Mouse (Mus musculus) liver, adult 2 months (tissue): Measurements from ENCODE around the gene Mlana. TPM values are rescaled to one million over a fixed set of nuclear protein-coding genes. Genes with fewer than 3 reads are reported as not detected.

Experiments used
- DNase-seq: peaks from one replicate; pipeline ENCODE4 v3.0.0-alpha.2; 2011; ENCODE audit warnings: low read depth, low spot score; ENCODE audit errors: extremely low read depth
- H3K27ac ChIP-seq: fragments of 200-500 bp; replicated peaks from 2 replicates; pipeline ENCODE4 v1.5.1; 2012; ENCODE audit warnings: low read depth, mild to moderate bottlenecking, control low read depth, inconsistent platforms, low read length; ENCODE audit not compliant: insufficient read depth
- H3K27me3 ChIP-seq: fragments of 200-500 bp; 2 replicates; pipeline ENCODE4 v1.6.1; 2012; ENCODE audit warnings: mild to moderate bottlenecking, moderate library complexity, low read length, inconsistent platforms; ENCODE audit not compliant: control insufficient read depth, insufficient read depth
- H3K36me3 ChIP-seq: fragments of 200-500 bp; 2 replicates; pipeline ENCODE4 v1.6.1; 2012; ENCODE audit warnings: low read length, inconsistent platforms; ENCODE audit not compliant: control insufficient read depth, insufficient read depth
- H3K4me1 ChIP-seq: fragments of 200-500 bp; 2 replicates; pipeline ENCODE4 v1.6.1; 2011; ENCODE audit warnings: low read length; ENCODE audit not compliant: control insufficient read depth, insufficient read depth
- H3K4me3 ChIP-seq: fragments of 200-500 bp; 2 replicates; pipeline ENCODE4 v1.5.1; 2011; ENCODE audit warnings: low read depth, mild to moderate bottlenecking, control low read depth, low read length, moderate library complexity; ENCODE audit not compliant: insufficient read depth
- H3K79me2 ChIP-seq: fragments of 200-500 bp; 2 replicates; pipeline ENCODE4 v1.6.1; 2012; ENCODE audit warnings: inconsistent platforms, mild to moderate bottlenecking, low read length, moderate library complexity; ENCODE audit not compliant: control insufficient read depth, insufficient read depth
- H3K9ac ChIP-seq: fragments of 200-500 bp; 2 replicates; pipeline ENCODE4 v1.6.1; 2012; ENCODE audit warnings: low read depth, mild to moderate bottlenecking, control low read depth, inconsistent platforms, low read length
- CTCF ChIP-seq: fragments of 200-500 bp; IDR thresholded peaks from 2 replicates; pipeline ENCODE4 v1.5.1; 2011; ENCODE audit warnings: low read depth, low read length, control low read depth
- POLR2A ChIP-seq: fragments of 200-500 bp; IDR thresholded peaks from 2 replicates; pipeline ENCODE4 v1.6.1; 2011; ENCODE audit warnings: low read length, control low read depth; ENCODE audit not compliant: insufficient read depth; ENCODE audit errors: extremely low read depth
- WGBS: fragments of 180-500 bp; shearing (Covaris S2); methylation state at CpG from one replicate; pipeline ENCODE4 v1.1.7; 2018; 5-methylcytosine and 5-hydroxymethylcytosine counted together
- polyA plus RNA-seq: library from polyadenylated mRNA; depleted of rRNA; stranded (reverse); fragments of >200 nt; gene quantifications from 2 replicates; pipeline ENCODE4 v1.2.3, GENCODE M21; 2012
- total RNA-seq: library from RNA; depleted of rRNA; stranded (reverse); fragments of >200 nt; gene quantifications from 2 replicates; pipeline ENCODE4 v1.2.3, GENCODE M21; 2014

The Mlana gene
- total and polyA plus RNA-seq, 2 experiments: not detected

- Histone ChIP-seq H3K9ac (no peak overlapping the region), H3K79me2 (no peaks in the 10 kb centered on the region), H3K27ac (no peak overlapping the region), H3K4me1 (peaks cover 2% of the 10 kb centered on the region; the same call in 1 of the 2 replicates), H3K27me3 (no peaks in the 10 kb centered on the region), H3K4me3 (no peak overlapping the region), H3K36me3 (no peaks in the 10 kb centered on the region)
- 85% methylated on average over 6 of the region's 6 CpGs for WGBS
- TF ChIP-seq POLR2A (no peak), CTCF (no peak)
- no peak for DNase-seq
Observed at GRCm38 (mm10) chr19:29661974-29662580, 35.5 kb upstream of the Mlana start.

- TF ChIP-seq CTCF: no peak
- no peak for TF ChIP-seq POLR2A
- Histone ChIP-seq H3K36me3 (no peaks in the 10 kb centered on the region), H3K9ac (no peak overlapping the region), H3K79me2 (no peaks in the 10 kb centered on the region), H3K4me3 (no peak overlapping the region), H3K4me1 (peaks cover 9% of the 10 kb centered on the region), H3K27me3 (no peaks in the 10 kb centered on the region), H3K27ac (no peak overlapping the region)
- no peak for DNase-seq
- WGBS: 88% methylated on average over 8 of the region's 8 CpGs
Observed at GRCm38 (mm10) chr19:29663780-29664179, 33.8 kb upstream of the Mlana start.

- H3K4me3 ChIP-seq: no peak overlapping the region
- H3K36me3 ChIP-seq: no peaks in the 10 kb centered on the region
- no peak for TF ChIP-seq POLR2A
- TF ChIP-seq CTCF: no peak
- H3K79me2 ChIP-seq: no peaks in the 10 kb centered on the region
- H3K27ac ChIP-seq: no peak overlapping the region
- H3K9ac ChIP-seq: no peak overlapping the region
- WGBS: 90% methylated on average over 5 of the region's 5 CpGs
- peaks cover 9% of the 10 kb centered on the region for H3K4me1 ChIP-seq
- H3K27me3 ChIP-seq: no peaks in the 10 kb centered on the region
- DNase-seq: no peak
Observed at GRCm38 (mm10) chr19:29664934-29665333, 32.7 kb upstream of the Mlana start.

- no peaks in the 10 kb centered on the region for H3K79me2 ChIP-seq
- H3K27ac ChIP-seq: no peak overlapping the region
- no peaks in the 10 kb centered on the region for H3K36me3 ChIP-seq
- no peak overlapping the region for H3K4me3 ChIP-seq
- 89% methylated on average over 4 of the region's 4 CpGs for WGBS
- DNase-seq: no peak
- H3K27me3 ChIP-seq: no peaks in the 10 kb centered on the region
- TF ChIP-seq POLR2A: no peak
- no peak for TF ChIP-seq CTCF
- peaks cover 9% of the 10 kb centered on the region for H3K4me1 ChIP-seq
- no peak overlapping the region for H3K9ac ChIP-seq
Observed at GRCm38 (mm10) chr19:29666164-29666563, 31.5 kb upstream of the Mlana start.

GRCm38 (mm10) chr19:29666965-29667594 lies 30.5 kb upstream of the Mlana start:
- Histone ChIP-seq H3K9ac (no peak overlapping the region), H3K27me3 (no peaks in the 10 kb centered on the region), H3K4me1 (peaks cover 9% of the 10 kb centered on the region), H3K4me3 (no peak overlapping the region), H3K27ac (no peak overlapping the region), H3K36me3 (no peaks in the 10 kb centered on the region), H3K79me2 (no peaks in the 10 kb centered on the region)
- WGBS: 31% methylated on average over 5 of the region's 5 CpGs
- DNase-seq: peak; percentile 85
- TF ChIP-seq CTCF (no peak), POLR2A (no peak)

- DNase-seq: peak; percentile 73
- H3K27me3 ChIP-seq: no peaks in the 10 kb centered on the region
- no peak overlapping the region for H3K27ac ChIP-seq
- TF ChIP-seq CTCF (no peak), POLR2A (no peak)
- peaks cover 9% of the 10 kb centered on the region for H3K4me1 ChIP-seq
- H3K4me3 ChIP-seq: no peak overlapping the region
- 34% methylated on average over 7 of the region's 7 CpGs for WGBS
- no peaks in the 10 kb centered on the region for H3K79me2 ChIP-seq
- no peaks in the 10 kb centered on the region for H3K36me3 ChIP-seq
- no peak overlapping the region for H3K9ac ChIP-seq
Observed at GRCm38 (mm10) chr19:29668135-29668534, 29.5 kb upstream of the Mlana start.
